Mouse (Mus musculus) heart, embryonic 14.5 days (tissue): Measurements from ENCODE around the gene Olfr313. TPM values are rescaled to one million over a fixed set of nuclear protein-coding genes. Genes with fewer than 3 reads are reported as not detected.
A peak's percentile ranks its signal among the peaks of the same experiment; 100 is the strongest.

Experiments
- ATAC-seq: fragments of 200-750 bp; cut with Nextera tagmentation; 2 replicates; pipeline ENCODE4 v1.8.0; 2017; ENCODE audit warnings: low read depth, moderate TSS enrichment; ENCODE audit not compliant: insufficient number of reproducible peaks, insufficient read depth, low FRiP score
- H3K27ac ChIP-seq, 2 experiments: fragments of 200-500 bp in 1 of 2; fragments of 300-500 bp in 1 of 2; sonication (generic) in 1 of 2; replicated peaks in 1 of 2; 2 replicates each; pipeline ENCODE4 v1.5.1; 2012 to 2014; ENCODE audit warnings: low read depth in 2 of 2, low read length in 2 of 2, control low read depth in 1 of 2, mild to moderate bottlenecking in 1 of 2, mixed read lengths in 1 of 2; ENCODE audit not compliant: control insufficient read depth in 1 of 2, insufficient read depth in 1 of 2
- H3K27me3 ChIP-seq: fragments of 300-500 bp; sonication (generic); 2 replicates; pipeline ENCODE4 v1.6.1; 2014; ENCODE audit warnings: mild to moderate bottlenecking, low read length, control low read depth; ENCODE audit not compliant: control insufficient read depth, insufficient read depth
- H3K36me3 ChIP-seq: fragments of 300-500 bp; sonication (generic); 2 replicates; pipeline ENCODE4 v1.6.1; 2014; ENCODE audit warnings: mild to moderate bottlenecking, control low read depth, low read length, mixed read lengths; ENCODE audit not compliant: control insufficient read depth, insufficient read depth
- H3K4me1 ChIP-seq, 2 experiments: fragments of 200-500 bp in 1 of 2; fragments of 300-500 bp in 1 of 2; sonication (generic) in 1 of 2; 2 replicates each; pipeline ENCODE4 v1.6.1; 2012 to 2014; ENCODE audit warnings: low read length in 2 of 2, control low read depth in 1 of 2, mixed read lengths in 1 of 2; ENCODE audit not compliant: control insufficient read depth in 2 of 2, insufficient read depth in 2 of 2
- H3K4me2 ChIP-seq: fragments of 300-500 bp; sonication (generic); 2 replicates; pipeline ENCODE4 v1.6.1; 2014; ENCODE audit warnings: mild to moderate bottlenecking, low read length
- H3K4me3 ChIP-seq, 2 experiments: fragments of 200-500 bp in 1 of 2; fragments of 300-500 bp in 1 of 2; sonication (generic) in 1 of 2; 2 replicates each; pipeline ENCODE4 v1.5.1; 2012 to 2014; ENCODE audit warnings: low read length in 2 of 2, mild to moderate bottlenecking in 2 of 2, control low read depth in 1 of 2, low read depth in 1 of 2, moderate library complexity in 1 of 2; ENCODE audit not compliant: control insufficient read depth in 1 of 2, insufficient read depth in 1 of 2
- H3K9ac ChIP-seq: fragments of 300-500 bp; sonication (generic); 2 replicates; pipeline ENCODE4 v1.6.1; 2014; ENCODE audit warnings: mild to moderate bottlenecking, low read length
- H3K9me3 ChIP-seq: fragments of 300-500 bp; sonication (generic); 2 replicates; pipeline ENCODE4 v1.6.1; 2016; ENCODE audit warnings: low read length, control low read depth; ENCODE audit not compliant: control insufficient read depth
- WGBS: fragments of 180-500 bp; shearing (Covaris S2); extraction: QIAGEN DNeasy Blood & Tissue Kit; methylation state at CpG from one replicate; pipeline ENCODE4 v1.1.7; 2014; 5-methylcytosine and 5-hydroxymethylcytosine counted together
- polyA plus RNA-seq: library from polyadenylated mRNA; unstranded; fragments of >200 nt; fragmentation: Nextera tagmentation; extraction: Ambion mirVana; gene quantifications from 2 replicates; pipeline ENCODE4 v1.2.1, GENCODE M21; 2014

The Olfr313 gene
- polyA plus RNA-seq, 1 experiment from 2014 or later = 0.08 TPM

- Histone ChIP-seq H3K9me3 (peaks cover 40% of the 10 kb centered on the region), H3K4me1 (no peaks in the 10 kb centered on the region), H3K9ac (no peak overlapping the region), H3K27me3 (no peaks in the 10 kb centered on the region), H3K36me3 (peaks cover 48% of the 10 kb centered on the region), H3K4me2 (no peak overlapping the region), H3K27ac (no peak overlapping the region), H3K4me3 (no peak overlapping the region)
- WGBS = 90% methylated on average over 8 of the region's 8 CpGs
- no peak for ATAC-seq
These were observed 45.9 kb downstream of the Olfr313 start for GRCm38 (mm10) chr11:58860744-58861143.

GRCm38 (mm10) chr11:58867039-58867953 lies 52.5 kb downstream of the Olfr313 start, which contains the start of gene 2810021J22Rik:
Gene 2810021J22Rik (plus strand): TSS chr11:58867216.
- 4% methylated on average over 37 of the region's 37 CpGs for WGBS
- H3K4me3 ChIP-seq = peak within 1 kb of the TSS; percentile 62 to 68
- H3K4me2 ChIP-seq = peak within 1 kb of the TSS; percentile 68
- H3K9me3 ChIP-seq = peaks cover 4% of the 10 kb centered on the region; the same call in 1 of the 2 replicates
- peak within 1 kb of the TSS; percentile 79 for H3K9ac ChIP-seq
- H3K27ac ChIP-seq = peak within 1 kb of the TSS; percentile 23 to 70
- peaks cover 24% of the 10 kb centered on the region for H3K36me3 ChIP-seq
- H3K27me3 ChIP-seq = no peaks in the 10 kb centered on the region
- peak; percentile 72 for ATAC-seq
- peaks cover 0 to 6% of the 10 kb centered on the region in 2 experiments; a peak in 2 of 4 replicates for H3K4me1 ChIP-seq

GRCm38 (mm10) chr11:58867954-58868330 lies 53.1 kb downstream of the Olfr313 start:
- Histone ChIP-seq H3K9ac (peak overlapping the region; percentile 79; the same call in 1 of the 2 replicates), H3K4me3 (peak overlapping the region in 1 of 2 experiments; percentile 68; a peak in 2 of 4 replicates), H3K27me3 (no peaks in the 10 kb centered on the region), H3K27ac (no peak overlapping the region), H3K36me3 (peaks cover 24% of the 10 kb centered on the region), H3K9me3 (peaks cover 4% of the 10 kb centered on the region; the same call in 1 of the 2 replicates), H3K4me2 (peak overlapping the region; percentile 68), H3K4me1 (peaks cover 0 to 6% of the 10 kb centered on the region in 2 experiments; a peak in 2 of 4 replicates)
- WGBS = 84% methylated on average over 6 of the region's 6 CpGs
- no peak for ATAC-seq

Other genes starting within 250 kb of the Olfr313 start
- gene Olfr224, start 244.4 kb upstream of the Olfr313 start, polyA plus RNA-seq = not detected in 2 replicates
- gene Olfr325, start 237.3 kb upstream of the Olfr313 start, polyA plus RNA-seq = not detected in 2 replicates
- not detected in 2 replicates for gene Olfr324, start 219.9 kb upstream of the Olfr313 start, polyA plus RNA-seq
- not detected in 2 replicates for gene 2210407C18Rik, start 198.9 kb upstream of the Olfr313 start, polyA plus RNA-seq
- not detected in 2 replicates for gene Olfr323, start 184.5 kb upstream of the Olfr313 start, polyA plus RNA-seq
- gene Trim58, start 174.5 kb upstream of the Olfr313 start, polyA plus RNA-seq = 0.15 TPM in 1 of 2 replicates, not detected in the other
- gene Olfr322, start 156.2 kb upstream of the Olfr313 start, polyA plus RNA-seq = not detected in 2 replicates
- gene Olfr320, start 133.9 kb upstream of the Olfr313 start, polyA plus RNA-seq = not detected in 2 replicates
- not detected in 2 replicates for gene Olfr319, start 115.8 kb upstream of the Olfr313 start, polyA plus RNA-seq
- gene Olfr318, start 91.0 kb upstream of the Olfr313 start, polyA plus RNA-seq = not detected in 2 replicates
- not detected in 2 replicates for gene Olfr317, start 75.8 kb upstream of the Olfr313 start, polyA plus RNA-seq
- gene Olfr316, start 62.3 kb upstream of the Olfr313 start, polyA plus RNA-seq = not detected in 2 replicates
- gene Olfr315, start 41.8 kb upstream of the Olfr313 start, polyA plus RNA-seq = not detected in 2 replicates
- 0.07 TPM in 1 of 2 replicates, not detected in the other for gene Olfr314, start 32.0 kb upstream of the Olfr313 start, polyA plus RNA-seq
- gene Fam183b, start 13.0 kb upstream of the Olfr313 start, polyA plus RNA-seq = 0.39 and 0.53 TPM in 2 replicates
- 0.20 and 0.27 TPM in 2 replicates for gene Olfr312, start 14.2 kb downstream of the Olfr313 start, polyA plus RNA-seq
- gene Olfr311, start 24.3 kb downstream of the Olfr313 start, polyA plus RNA-seq = 0.27 and 0.45 TPM in 2 replicates
- 4.6 and 5.5 TPM in 2 replicates for gene Gm12258, start 32.2 kb downstream of the Olfr313 start, polyA plus RNA-seq
- gene 2810021J22Rik, start 52.2 kb downstream of the Olfr313 start, polyA plus RNA-seq = 4.0 and 4.8 TPM in 2 replicates
- gene Zfp39, start 89.2 kb downstream of the Olfr313 start, polyA plus RNA-seq = 5.3 and 6.0 TPM in 2 replicates
- 0.07 TPM in 1 of 2 replicates, not detected in the other for gene Btnl10, start 102.9 kb downstream of the Olfr313 start, polyA plus RNA-seq
- 208 and 213 TPM in 2 replicates for gene Rnf187, start 123.9 kb downstream of the Olfr313 start, polyA plus RNA-seq
- 8.9 and 16.0 TPM in 2 replicates for gene Hist3h2ba, start 133.9 kb downstream of the Olfr313 start, polyA plus RNA-seq
- gene Hist3h2a, start 139.7 kb downstream of the Olfr313 start, polyA plus RNA-seq = 34.0 and 40.8 TPM in 2 replicates
- gene Trim17, start 139.7 kb downstream of the Olfr313 start, polyA plus RNA-seq = 0.11 and 0.47 TPM in 2 replicates
- gene Trim11, start 163.1 kb downstream of the Olfr313 start, polyA plus RNA-seq = 33.4 and 36.1 TPM in 2 replicates